Mouse (Mus musculus): ENCODE measurements at regions not wholly inside any gene's neighbourhood (a gene's known extent, or its start where the extent isn't known, plus 50 kb on each side); places are given as distances from the start of the nearest gene placed in this dataset.
"Not testable (repeated sequence)": the region's sequence is repeated elsewhere in the genome, so short reads cannot be mapped to it uniquely, and the experiment has no call there.

DNA sequence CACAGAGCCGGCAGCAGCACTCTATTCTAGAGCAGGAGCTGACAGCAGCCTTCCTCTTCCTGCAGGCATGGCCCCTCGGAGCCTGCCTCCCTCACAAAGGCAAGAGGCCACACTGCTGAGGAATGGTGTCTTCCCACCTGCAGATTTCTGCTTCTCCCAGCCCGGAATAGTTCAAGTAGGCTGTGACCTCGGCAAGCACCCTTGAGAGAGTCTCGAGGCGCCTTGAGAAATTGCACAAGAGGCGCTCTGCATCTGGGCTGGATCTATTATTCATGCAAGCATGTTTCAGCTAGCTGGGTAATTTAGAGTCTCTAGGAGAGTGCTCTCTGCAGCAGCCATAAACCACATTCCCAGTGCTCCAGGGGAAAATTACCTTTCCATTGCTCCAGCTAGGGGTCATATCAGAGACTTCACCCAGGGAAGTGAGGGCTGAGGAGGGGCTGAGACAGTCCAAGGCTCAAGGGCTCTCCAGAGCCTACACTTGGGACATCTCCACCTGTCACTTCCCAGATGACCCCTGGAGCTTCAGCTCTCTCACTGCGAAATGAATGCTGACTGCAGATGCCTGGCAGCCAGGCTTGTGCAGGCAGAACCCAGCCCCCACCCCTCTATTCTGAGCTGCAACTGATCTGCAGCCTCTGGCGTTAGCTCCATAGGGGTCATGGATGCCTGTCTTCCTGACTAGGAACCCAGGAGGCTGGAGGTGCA lies 247.9 kb upstream of the Myt1l start:
- DNase-seq (ENCODE audit: low read depth, low spot score) = peak; percentile 85

- peak; percentile 63 for DNase-seq (ENCODE audit: low read depth, low spot score)
Observed at GRCm38 (mm10) chr12:29280861-29281630, 247.1 kb upstream of the Myt1l start.

DNA sequence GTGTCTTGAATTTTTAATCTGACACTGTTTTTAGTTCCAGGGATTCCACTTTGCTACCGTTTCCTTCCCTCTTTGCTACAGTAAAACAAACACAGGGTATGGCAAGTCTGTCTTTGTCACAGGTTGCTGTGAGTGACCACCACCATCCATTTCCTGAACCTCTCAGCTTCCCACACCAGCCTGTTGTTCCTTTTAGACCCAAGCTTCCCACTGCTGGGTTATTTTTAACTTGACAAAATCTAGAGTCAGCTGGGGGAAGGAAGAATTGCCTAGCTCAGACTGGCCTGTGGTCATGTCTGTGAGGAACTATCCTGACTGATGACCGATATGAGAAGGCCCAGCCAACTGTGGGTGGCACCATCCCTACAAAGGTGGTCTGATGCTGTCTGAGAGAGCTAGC lies 239.4 kb upstream of the Myt1l start:
- DNase-seq (ENCODE audit: low read depth, low spot score) = peak; percentile 11

GRCm38 (mm10) chr12:29290591-29291351 lies 237.4 kb upstream of the Myt1l start:
- peak; percentile 100 for DNase-seq (ENCODE audit: low read depth, low spot score)

- peak; percentile 60 for DNase-seq (ENCODE audit: low read depth, low spot score)
Observed at GRCm38 (mm10) chr12:29297984-29298383, 230.2 kb upstream of the Myt1l start.

- DNase-seq (ENCODE audit: low read depth, low spot score) = no peak
Observed at GRCm38 (mm10) chr12:29315636-29316035, 212.5 kb upstream of the Myt1l start.

DNA sequence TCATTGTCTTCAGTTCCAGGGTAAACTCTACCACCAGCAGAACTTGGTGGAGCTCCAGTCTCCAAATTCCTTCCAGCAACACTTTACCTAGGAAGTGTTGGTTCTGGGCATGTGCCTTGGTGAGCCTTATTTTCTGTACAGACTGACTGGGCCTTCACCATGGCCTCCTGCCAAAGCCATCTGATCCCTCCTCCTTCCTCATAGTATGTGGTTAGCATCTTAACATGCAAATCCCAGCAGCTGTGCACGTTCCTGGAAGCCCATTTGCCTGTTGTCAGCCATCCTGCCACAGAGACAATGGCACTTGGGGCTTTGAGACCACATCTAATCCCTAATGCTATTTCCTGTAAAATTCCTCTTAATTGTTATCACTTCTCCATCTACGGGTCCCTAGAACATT lies 206.7 kb upstream of the Myt1l start:
- DNase-seq (ENCODE audit: low read depth, low spot score) = no peak

DNA sequence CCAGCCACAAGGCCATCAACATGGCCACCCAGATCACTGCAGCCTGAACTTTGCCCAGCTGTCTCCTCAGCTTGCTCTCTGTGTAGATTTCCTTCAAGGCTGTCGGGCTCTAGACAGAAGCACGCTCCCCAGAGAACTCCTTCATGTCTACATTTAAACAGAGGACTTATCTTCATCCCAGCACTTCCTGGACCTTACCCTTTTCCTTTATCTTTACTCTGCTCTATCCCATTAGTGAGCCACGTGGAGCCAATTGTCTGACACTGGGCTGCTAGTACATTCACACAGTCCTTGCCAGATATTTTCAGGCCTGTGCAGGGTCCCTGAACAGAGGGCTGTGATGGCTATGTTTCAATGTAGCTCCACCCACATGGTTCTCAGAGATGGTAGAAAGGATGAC lies 204.7 kb upstream of the Myt1l start:
- DNase-seq (ENCODE audit: low read depth, low spot score) = no peak

- DNase-seq (ENCODE audit: low read depth, low spot score) = no peak
Observed at GRCm38 (mm10) chr12:29335839-29336469, 192.2 kb upstream of the Myt1l start.

GRCm38 (mm10) chr12:29337336-29337735 lies 190.8 kb upstream of the Myt1l start:
- no peak for DNase-seq (ENCODE audit: low read depth, low spot score)

GRCm38 (mm10) chr12:29341388-29341995 lies 186.7 kb upstream of the Myt1l start:
- no peak for DNase-seq (ENCODE audit: low read depth, low spot score)

DNA sequence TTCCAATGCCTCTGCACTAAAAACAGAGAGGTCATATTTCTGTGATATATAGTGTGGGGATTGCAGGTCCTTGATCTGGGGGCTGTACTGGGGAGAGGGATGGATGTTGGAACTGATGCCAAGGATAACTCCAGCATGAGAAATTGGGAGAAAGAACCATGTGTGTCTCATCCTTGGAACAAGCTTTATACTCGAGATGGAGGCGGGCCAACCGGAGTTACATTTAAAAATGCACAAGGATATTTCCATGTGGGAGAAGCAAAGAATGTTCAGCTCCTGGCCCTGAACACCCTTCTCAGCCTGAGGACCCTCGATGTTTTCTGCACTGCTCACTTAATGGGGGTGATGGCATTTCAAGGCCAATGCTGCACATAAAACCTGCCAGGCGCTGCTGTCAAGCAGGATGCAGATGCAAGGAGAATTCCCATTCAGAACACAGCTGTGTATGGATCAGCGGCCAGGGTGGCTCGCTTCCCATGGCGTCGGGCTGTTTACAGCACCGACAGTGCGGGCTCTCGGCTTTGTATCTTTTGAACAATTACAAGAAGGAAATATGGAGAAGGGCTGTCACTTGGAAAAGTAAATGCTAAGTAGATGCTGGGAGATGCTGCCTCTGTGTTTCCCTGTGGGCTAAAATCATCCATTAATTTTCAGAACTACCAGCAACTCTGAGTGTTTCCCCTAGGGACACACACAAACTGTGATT lies 184.9 kb upstream of the Myt1l start:
- DNase-seq (ENCODE audit: low read depth, low spot score) = peak; percentile 49

GRCm38 (mm10) chr12:29348698-29349097 lies 179.5 kb upstream of the Myt1l start:
- peak; percentile 87 for DNase-seq (ENCODE audit: low read depth, low spot score)

GRCm38 (mm10) chr12:29349146-29349850 lies 178.9 kb upstream of the Myt1l start:
- DNase-seq (ENCODE audit: low read depth, low spot score) = peak; percentile 50

- DNase-seq (ENCODE audit: low read depth, low spot score) = peak; percentile 79
Observed at GRCm38 (mm10) chr12:29353777-29354496, 174.2 kb upstream of the Myt1l start.

DNA sequence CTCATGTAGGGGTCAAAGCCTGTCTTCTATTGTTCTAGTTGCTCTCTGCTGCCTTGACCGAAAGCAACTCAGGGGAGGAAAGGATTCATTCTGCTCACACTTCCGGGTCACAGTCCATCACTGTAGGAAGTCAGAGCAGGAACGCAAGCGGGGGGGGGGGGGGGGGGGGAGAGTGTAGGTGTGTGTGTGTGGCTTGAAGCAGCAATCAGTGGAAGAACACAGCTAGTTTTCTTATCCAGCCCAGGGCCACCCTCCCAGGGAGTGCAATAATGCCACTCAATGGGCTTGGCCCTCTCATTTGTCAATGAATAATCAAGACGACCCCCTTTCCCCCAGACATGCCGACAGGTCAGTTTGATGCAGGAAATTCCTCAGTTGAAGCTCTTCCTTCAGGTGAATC lies 173.4 kb upstream of the Myt1l start:
- no peak for DNase-seq (ENCODE audit: low read depth, low spot score)

GRCm38 (mm10) chr12:29356681-29357397 lies 171.3 kb upstream of the Myt1l start:
- peak; percentile 74 for DNase-seq (ENCODE audit: low read depth, low spot score)

DNA sequence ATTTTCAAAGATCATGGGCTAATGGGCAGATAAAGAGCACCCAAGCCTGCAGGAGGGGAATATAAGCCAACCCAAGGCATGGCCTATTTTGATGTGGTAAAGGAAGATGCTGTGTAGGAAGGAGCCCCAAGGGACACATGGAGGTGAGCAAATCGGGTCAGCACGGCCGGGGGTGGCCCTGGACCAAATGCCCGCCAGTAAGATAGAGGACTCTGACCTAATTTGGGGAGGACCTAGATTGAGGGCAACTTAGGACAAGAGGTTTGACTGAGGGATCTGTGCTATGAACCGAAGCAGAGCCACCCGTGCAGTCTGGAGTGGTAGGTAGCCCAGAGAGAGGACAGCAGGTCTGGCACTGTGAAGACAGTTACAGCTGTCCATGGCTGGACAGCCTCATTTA lies 166.9 kb upstream of the Myt1l start:
- DNase-seq (ENCODE audit: low read depth, low spot score) = peak; percentile 46

- DNase-seq (ENCODE audit: low read depth, low spot score) = not testable (repeated sequence)
Observed at GRCm38 (mm10) chr12:29367741-29368106, 160.5 kb upstream of the Myt1l start.

Measured in brain, adult 2 months (tissue).